Mouse (Mus musculus): ENCODE measurements around the gene Cpn1. TPM values are rescaled to one million over a fixed set of nuclear protein-coding genes. Genes with fewer than 3 reads are reported as not detected.
"Not testable (repeated sequence)": the region's sequence is repeated elsewhere in the genome, so short reads cannot be mapped to it uniquely, and the experiment has no call there.

Gene Cpn1
- polyA plus RNA-seq, 1 experiment from 2014 or later: not detected

DNA sequence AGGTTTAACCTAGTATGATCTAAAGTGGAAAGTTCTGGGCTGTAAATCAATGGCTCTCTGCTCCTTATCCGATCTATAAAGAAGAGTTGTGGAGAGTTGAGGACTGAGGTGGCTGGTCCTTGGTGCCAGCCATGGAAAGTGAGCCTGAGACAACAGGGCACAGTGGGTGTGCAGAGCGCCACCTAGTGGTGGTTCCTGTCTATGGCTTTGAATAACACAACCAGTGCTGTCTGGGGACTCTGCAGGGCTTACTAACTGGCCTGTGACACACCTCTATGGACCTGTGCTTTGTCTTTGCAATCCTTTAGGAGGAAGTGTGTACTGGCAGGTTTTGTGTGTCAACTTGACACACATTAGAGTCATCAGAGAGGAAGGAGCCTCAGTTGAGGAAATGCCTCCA lies 27.2 kb downstream of the Cpn1 start:
- no peak for ATAC-seq (ENCODE audit: insufficient number of reproducible peaks, insufficient read depth, low FRiP score, low TSS enrichment, low read depth)
- 30% methylated on average over 2 of the region's 2 CpGs for WGBS
- Histone ChIP-seq H3K4me1 (peaks cover 12% of the 10 kb centered on the region), H3K9me3 (0 out of 2 replicates have a peak, but pooled peaks cover 3% of the 10 kb centered on the region), H3K27me3 (0 out of 2 replicates have a peak, but pooled peaks cover 3% of the 10 kb centered on the region), H3K4me3 (no peak overlapping the region), H3K4me2 (no peak overlapping the region), H3K36me3 (no peaks in the 10 kb centered on the region), H3K9ac (no peak overlapping the region), H3K27ac (no peak overlapping the region)

DNA sequence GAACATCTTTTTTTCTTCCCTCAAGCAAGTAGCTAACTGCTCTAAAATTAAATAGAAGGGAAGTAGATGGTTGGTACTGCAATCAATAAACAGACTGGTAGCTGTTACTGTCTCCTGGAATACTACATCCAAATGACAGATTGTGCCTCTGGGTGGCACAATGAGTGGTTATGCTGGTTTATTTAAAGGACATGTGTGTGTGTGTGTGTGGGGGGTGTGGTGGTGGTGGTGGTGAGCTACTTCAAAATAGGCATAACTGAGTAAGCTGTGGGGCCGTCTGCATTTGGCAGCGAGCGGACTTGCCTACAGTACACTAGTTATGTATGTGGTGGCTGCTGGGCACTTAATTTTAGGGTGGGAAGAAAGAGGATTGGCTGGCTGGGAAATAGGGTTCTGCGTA lies 28.5 kb downstream of the Cpn1 start:
- 60% methylated on average over 4 of the region's 4 CpGs for WGBS
- Histone ChIP-seq H3K9ac (no peak overlapping the region), H3K4me1 (peaks cover 12% of the 10 kb centered on the region), H3K4me2 (0 out of 2 replicates have a peak overlapping the region, but pooled peaks have one; percentile 20), H3K27ac (no peak overlapping the region), H3K4me3 (no peak overlapping the region), H3K27me3 (0 out of 2 replicates have a peak, but pooled peaks cover 2% of the 10 kb centered on the region), H3K9me3 (0 out of 2 replicates have a peak, but pooled peaks cover 3% of the 10 kb centered on the region), H3K36me3 (no peaks in the 10 kb centered on the region)
- no peak for ATAC-seq (ENCODE audit: insufficient number of reproducible peaks, insufficient read depth, low FRiP score, low TSS enrichment, low read depth)

DNA sequence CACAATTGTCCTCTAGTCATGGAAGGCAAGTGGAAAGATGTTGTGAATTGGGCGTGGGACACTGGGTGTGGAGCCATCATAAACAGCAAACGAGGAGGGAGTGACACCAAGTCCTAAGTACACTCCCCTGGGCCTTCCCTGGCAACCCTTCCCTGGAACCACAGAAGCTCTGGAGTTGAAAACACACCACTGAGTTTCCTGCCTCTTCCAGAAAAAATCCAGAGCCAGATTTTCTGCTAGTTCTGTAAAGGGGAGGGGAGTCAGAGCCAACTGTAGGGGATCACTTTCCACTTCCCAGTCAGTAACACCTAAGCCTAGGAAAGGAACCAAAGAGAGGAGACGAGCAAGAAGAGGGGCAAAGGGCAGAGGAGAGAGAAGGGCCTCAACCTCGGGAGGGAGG lies 29.0 kb downstream of the Cpn1 start:
- Histone ChIP-seq H3K9ac (no peak overlapping the region), H3K4me1 (peaks cover 12% of the 10 kb centered on the region), H3K27ac (no peak overlapping the region; the same call in 1 of the 2 replicates), H3K36me3 (no peaks in the 10 kb centered on the region), H3K27me3 (no peaks in the 10 kb centered on the region), H3K4me2 (peak overlapping the region; percentile 20; the same call in 1 of the 2 replicates), H3K9me3 (0 out of 2 replicates have a peak, but pooled peaks cover 3% of the 10 kb centered on the region), H3K4me3 (no peak overlapping the region)
- 13% methylated on average over 4 of the region's 4 CpGs for WGBS
- ATAC-seq (ENCODE audit: insufficient number of reproducible peaks, insufficient read depth, low FRiP score, low TSS enrichment, low read depth): no peak

DNA sequence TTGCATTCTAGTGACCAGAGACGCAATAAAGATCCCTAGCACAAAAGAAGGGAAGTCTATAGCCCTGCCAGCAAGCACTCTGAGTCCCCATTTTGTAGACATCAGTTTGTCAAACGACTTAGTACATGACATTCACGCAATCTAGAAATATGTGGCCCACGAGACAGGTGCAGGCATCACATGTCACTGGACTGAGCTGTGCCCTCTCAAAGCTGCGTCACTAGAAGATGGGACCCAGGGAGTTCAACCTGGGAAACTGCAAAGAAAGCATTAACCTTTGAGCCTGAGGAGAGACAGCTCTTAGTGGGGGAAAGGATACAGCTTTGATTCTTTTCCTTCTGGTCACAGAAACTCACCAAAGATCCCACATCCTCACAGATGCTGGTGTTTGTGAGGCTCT lies 31.1 kb downstream of the Cpn1 start:
- H3K27me3 ChIP-seq: no peaks in the 10 kb centered on the region
- H3K4me2 ChIP-seq: no peak overlapping the region
- H3K9me3 ChIP-seq: no peaks in the 10 kb centered on the region
- no peak for ATAC-seq (ENCODE audit: insufficient number of reproducible peaks, insufficient read depth, low FRiP score, low TSS enrichment, low read depth)
- peaks cover 12% of the 10 kb centered on the region for H3K4me1 ChIP-seq
- H3K4me3 ChIP-seq: no peak overlapping the region
- no peak overlapping the region for H3K9ac ChIP-seq
- no peaks in the 10 kb centered on the region for H3K36me3 ChIP-seq
- 74% methylated on average over 5 of the region's 5 CpGs for WGBS
- H3K27ac ChIP-seq: no peak overlapping the region

DNA sequence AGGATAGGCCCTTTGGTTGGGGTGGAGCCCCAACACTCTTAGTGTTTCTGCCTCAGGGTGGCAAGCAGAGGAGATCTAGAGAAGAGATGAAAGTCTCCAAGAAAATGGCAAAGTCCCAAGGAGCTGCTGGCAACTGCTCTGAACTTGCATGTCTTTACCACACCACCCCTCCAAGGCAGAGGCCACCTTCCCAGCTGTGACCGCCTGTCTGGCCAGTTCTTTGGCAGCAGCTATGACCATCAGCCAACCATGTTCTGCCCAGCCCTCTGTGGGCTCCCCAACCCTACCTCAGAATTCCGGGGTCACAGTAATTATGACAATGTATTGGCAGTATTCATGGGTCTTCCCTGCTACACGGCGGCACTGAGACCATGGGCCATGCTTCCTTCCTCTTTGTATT lies 31.5 kb downstream of the Cpn1 start:
- no peak overlapping the region for H3K9ac ChIP-seq
- H3K4me1 ChIP-seq: peaks cover 12% of the 10 kb centered on the region
- no peak for ATAC-seq (ENCODE audit: insufficient number of reproducible peaks, insufficient read depth, low FRiP score, low TSS enrichment, low read depth)
- H3K27ac ChIP-seq: no peak overlapping the region
- WGBS: 84% methylated on average over 4 of the region's 4 CpGs
- H3K4me3 ChIP-seq: no peak overlapping the region
- H3K27me3 ChIP-seq: no peaks in the 10 kb centered on the region
- no peaks in the 10 kb centered on the region for H3K36me3 ChIP-seq
- no peaks in the 10 kb centered on the region for H3K9me3 ChIP-seq
- no peak overlapping the region for H3K4me2 ChIP-seq

DNA sequence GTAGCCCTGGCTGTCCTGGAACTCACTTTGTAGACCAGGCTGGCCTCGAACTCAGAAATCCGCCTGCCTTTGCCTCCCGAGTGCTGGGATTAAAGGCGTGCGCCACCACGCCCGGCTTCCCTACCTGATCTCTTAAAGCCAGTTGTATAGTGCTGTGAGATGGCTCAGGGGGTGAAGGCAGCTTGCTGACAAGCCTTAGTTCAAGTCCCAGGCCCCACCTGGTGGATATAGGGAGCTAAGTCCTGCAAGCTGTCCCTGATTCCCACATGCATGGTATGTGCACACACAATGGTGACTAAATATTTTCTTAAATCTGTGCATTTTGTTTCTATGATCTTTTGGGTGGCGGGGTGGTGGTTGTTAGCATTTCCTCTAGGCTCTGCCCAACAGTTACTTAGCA lies 33.4 kb downstream of the Cpn1 start:
- not testable (repeated sequence) for ATAC-seq (ENCODE audit: insufficient number of reproducible peaks, insufficient read depth, low FRiP score, low TSS enrichment, low read depth); H3K36me3 ChIP-seq; H3K27ac ChIP-seq; H3K9me3 ChIP-seq; H3K27me3 ChIP-seq; H3K4me2 ChIP-seq; H3K4me3 ChIP-seq; H3K9ac ChIP-seq
- peaks cover 17% of the 10 kb centered on the region for H3K4me1 ChIP-seq
- 84% methylated on average over 8 of the region's 8 CpGs for WGBS

DNA sequence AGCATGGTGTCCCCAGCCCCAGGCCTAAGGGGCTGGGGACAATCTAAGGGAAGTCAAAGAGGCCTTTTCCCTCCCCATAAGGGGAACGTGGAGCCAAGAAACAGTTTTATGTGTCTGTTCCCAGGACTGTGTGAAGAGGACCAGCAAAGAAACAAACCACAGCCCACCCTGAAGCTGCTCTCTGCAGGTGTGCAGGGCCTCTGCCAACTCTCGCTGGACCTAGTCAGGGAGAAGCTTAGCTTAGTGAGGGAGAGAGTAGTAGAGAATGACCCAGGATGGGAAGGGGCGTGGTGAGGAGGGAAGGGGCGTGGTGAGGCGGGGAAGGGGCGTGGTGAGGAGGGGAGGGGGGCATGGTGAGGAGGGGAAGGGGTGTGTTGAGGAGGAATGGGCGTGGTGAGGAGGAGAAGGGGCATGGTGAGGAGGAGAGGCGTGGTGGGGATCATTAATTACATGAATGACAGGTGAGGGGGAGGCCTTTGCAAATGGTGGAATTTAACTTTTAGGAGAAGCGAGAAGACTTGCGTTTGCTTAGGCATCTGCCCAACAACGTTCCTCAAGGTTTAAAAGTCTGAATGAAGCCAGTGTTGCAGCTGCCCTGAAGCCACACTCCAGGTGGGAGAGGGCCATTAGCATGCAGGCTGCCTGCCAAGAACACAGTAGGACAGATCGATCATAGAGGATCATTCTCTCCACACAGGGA lies 37.1 kb downstream of the Cpn1 start:
- Histone ChIP-seq H3K9ac (no peak overlapping the region), H3K4me1 (peaks cover 9% of the 10 kb centered on the region; the same call in 1 of the 2 replicates), H3K9me3 (no peaks in the 10 kb centered on the region), H3K4me3 (no peak overlapping the region), H3K36me3 (no peaks in the 10 kb centered on the region), H3K27ac (0 out of 2 replicates have a peak overlapping the region, but pooled peaks have one; percentile 33), H3K27me3 (no peaks in the 10 kb centered on the region), H3K4me2 (peak overlapping the region; percentile 31)
- WGBS: 4% methylated on average over 12 of the region's 12 CpGs
- ATAC-seq (ENCODE audit: insufficient number of reproducible peaks, insufficient read depth, low FRiP score, low TSS enrichment, low read depth): no peak

DNA sequence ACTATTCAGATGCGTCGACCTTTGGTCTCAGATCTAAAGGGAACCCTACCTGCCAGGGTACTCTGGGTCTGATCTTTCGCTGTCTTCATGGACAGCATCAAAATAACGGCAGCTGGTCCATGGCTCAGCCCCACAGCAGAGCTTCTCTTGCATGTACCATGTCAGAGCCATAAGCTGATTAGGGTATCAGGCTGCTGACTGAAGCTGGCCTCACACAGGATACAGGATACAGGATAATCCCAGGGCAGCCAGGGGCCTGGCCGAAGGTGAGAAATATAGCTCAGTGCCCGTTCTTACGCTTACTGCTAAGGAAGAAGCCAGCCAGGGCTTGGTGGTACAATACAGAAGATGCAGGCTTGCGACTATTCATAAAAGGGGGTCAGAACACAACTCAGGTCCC lies 41.8 kb downstream of the Cpn1 start:
- WGBS: 84% methylated on average over 8 of the region's 8 CpGs
- Histone ChIP-seq H3K4me1 (peaks cover 7% of the 10 kb centered on the region), H3K27me3 (no peaks in the 10 kb centered on the region), H3K9ac (no peak overlapping the region), H3K27ac (no peak overlapping the region), H3K4me2 (no peak overlapping the region), H3K36me3 (no peaks in the 10 kb centered on the region), H3K4me3 (no peak overlapping the region), H3K9me3 (no peaks in the 10 kb centered on the region)
- no peak for ATAC-seq (ENCODE audit: insufficient number of reproducible peaks, insufficient read depth, low FRiP score, low TSS enrichment, low read depth)

DNA sequence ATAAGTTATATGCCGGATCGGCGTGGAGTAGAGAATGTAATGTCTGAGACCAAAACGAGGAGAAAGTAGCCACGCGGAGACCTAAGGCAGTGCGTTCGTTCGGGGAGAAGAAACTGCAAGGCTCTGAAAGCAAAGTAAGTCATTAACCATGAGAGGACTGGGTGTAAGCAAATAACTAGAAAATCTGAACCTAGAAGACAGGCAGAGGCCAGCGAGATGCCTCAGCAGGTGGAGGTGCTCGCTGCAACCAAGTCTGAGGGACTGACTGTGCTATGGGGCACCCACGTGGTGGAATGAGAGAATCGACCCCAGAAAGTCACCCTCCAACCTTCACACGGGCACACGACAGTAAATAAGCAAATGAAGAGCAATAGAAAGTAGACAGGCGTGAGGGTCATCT lies 43.3 kb downstream of the Cpn1 start:
- Histone ChIP-seq H3K9me3 (no peaks in the 10 kb centered on the region), H3K4me3 (no peak overlapping the region), H3K27me3 (no peaks in the 10 kb centered on the region), H3K9ac (no peak overlapping the region), H3K27ac (no peak overlapping the region), H3K4me2 (no peak overlapping the region), H3K4me1 (peaks cover 14% of the 10 kb centered on the region), H3K36me3 (no peaks in the 10 kb centered on the region)
- ATAC-seq (ENCODE audit: insufficient number of reproducible peaks, insufficient read depth, low FRiP score, low TSS enrichment, low read depth): no peak
- 80% methylated on average over 16 of the region's 16 CpGs for WGBS

DNA sequence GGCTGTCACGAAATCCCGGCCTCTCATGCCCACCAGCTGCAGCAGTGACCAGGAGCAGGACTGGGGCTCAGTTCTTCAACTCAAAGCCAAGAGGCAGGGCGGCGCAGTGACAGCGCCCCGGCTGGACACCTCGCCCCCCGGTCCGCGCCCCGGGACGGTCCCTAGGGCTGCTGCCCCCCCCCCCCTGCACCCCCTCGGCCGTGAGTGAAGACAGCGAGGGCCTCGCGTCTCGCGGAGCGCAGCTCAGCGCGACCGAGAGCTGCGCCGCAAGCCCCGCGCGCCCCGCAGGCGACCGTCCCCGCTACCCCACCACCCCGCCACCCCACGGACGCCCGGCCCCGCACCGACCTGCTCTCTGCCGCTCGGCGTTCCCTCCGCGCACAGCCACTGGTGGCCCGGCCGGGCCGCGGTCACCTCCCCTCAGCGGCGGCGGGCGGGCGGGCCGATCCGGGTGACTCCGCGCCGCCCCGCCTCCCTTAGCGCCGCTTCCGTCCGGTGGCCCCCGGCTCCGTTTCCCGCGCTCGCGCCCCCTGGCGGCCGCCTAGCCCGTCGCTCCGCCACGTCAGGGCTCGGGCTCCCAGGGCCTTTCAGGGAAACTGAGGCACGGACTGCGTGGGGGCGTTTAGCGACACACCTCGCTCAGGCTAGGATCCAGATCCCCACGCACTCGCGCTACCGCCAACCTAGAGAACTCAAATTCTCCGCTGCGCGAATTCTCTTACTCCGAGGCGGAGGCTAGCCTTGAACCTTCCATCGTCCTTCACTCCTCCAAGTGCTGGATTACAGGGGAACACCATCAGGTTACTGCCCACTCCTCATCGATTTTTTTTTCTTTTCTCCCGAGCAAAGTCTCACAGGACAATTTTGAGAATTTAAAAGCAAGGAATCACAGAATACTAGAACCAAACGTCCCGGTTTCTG lies 46.3 kb downstream of the Cpn1 start, which contains the start of gene Dnmbp:
TSS of gene Dnmbp (minus strand) at position 423 of the 921 bp plus-strand sequence.
- Histone ChIP-seq H3K9me3 (no peaks in the 10 kb centered on the region), H3K4me3 (peak within 1 kb of the TSS; percentile 76), H3K9ac (peak within 1 kb of the TSS; percentile 85), H3K27ac (no peak within 1 kb of the TSS; the same call in 1 of the 2 replicates), H3K4me2 (peak within 1 kb of the TSS; percentile 74), H3K27me3 (no peaks in the 10 kb centered on the region), H3K36me3 (no peaks in the 10 kb centered on the region), H3K4me1 (peaks cover 14% of the 10 kb centered on the region)
- 4% methylated on average over 94 of the region's 94 CpGs for WGBS
- ATAC-seq (ENCODE audit: insufficient number of reproducible peaks, insufficient read depth, low FRiP score, low TSS enrichment, low read depth): peak; percentile 81; the same call in 1 of the 2 replicates

DNA sequence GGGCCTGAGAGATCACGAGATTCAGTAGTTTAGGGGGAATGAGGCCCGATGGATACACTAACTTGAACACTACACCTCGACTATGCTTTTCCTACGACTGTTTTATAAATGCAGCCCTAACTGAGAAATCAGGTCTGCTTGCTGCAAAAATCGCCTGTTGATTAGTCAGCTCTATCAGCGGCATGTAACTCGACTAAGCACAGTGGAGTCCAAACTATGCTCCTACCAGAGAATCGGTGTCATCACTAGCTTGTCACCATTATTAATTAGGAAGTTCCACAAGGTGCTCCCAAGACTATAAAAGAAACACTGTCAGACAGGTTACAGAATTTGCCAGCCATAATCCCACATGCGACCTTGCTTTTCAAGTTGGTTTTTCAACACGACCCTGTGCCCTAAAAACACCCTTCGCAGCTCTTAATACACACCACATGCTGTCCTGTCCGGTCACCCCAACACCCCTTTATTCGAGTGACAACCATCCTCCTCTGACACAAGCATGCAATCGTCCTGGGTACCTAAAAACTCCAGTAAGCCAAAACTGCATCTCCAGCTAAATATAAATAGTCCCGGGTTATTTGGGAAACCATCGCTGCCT lies 47.1 kb downstream of the Cpn1 start:
- H3K9ac ChIP-seq: peak overlapping the region; percentile 85
- H3K4me1 ChIP-seq: peaks cover 14% of the 10 kb centered on the region
- H3K9me3 ChIP-seq: no peaks in the 10 kb centered on the region
- H3K27ac ChIP-seq: no peak overlapping the region
- H3K27me3 ChIP-seq: no peaks in the 10 kb centered on the region
- WGBS: 22% methylated on average over 16 of the region's 16 CpGs
- H3K36me3 ChIP-seq: no peaks in the 10 kb centered on the region
- peak overlapping the region; percentile 74 for H3K4me2 ChIP-seq
- peak overlapping the region; percentile 76 for H3K4me3 ChIP-seq
- no peak for ATAC-seq (ENCODE audit: insufficient number of reproducible peaks, insufficient read depth, low FRiP score, low TSS enrichment, low read depth)

Measured in embryonic facial prominence, embryonic 13.5 days (tissue).